Mouse (Mus musculus) embryonic facial prominence, embryonic 11.5 days (tissue): ENCODE measurements around the gene Inhbe. TPM values are rescaled to one million over a fixed set of nuclear protein-coding genes. Genes with fewer than 3 reads are reported as not detected.

Experiments
- ATAC-seq: fragments of 200-750 bp; cut with Nextera tagmentation; replicated peaks from 2 replicates; pipeline ENCODE4 v1.8.0; 2017; ENCODE audit warnings: low read depth; ENCODE audit not compliant: insufficient number of reproducible peaks, low FRiP score, low TSS enrichment
- DNase-seq: peaks from one replicate; pipeline ENCODE4 v3.0.0-alpha.2; 2015; ENCODE audit warnings: low spot score
- H3K27ac ChIP-seq: fragments of 300-500 bp; sonication (generic); replicated peaks from 2 replicates; pipeline ENCODE4 v1.5.1; 2014; ENCODE audit warnings: mild to moderate bottlenecking, low read depth, low read length, control low read depth
- H3K27me3 ChIP-seq: fragments of 300-500 bp; sonication (generic); 2 replicates; pipeline ENCODE4 v1.6.1; 2014; ENCODE audit warnings: mild to moderate bottlenecking, low read length, moderate library complexity, mixed read lengths; ENCODE audit not compliant: control insufficient read depth, insufficient read depth
- H3K36me3 ChIP-seq: fragments of 300-500 bp; sonication (generic); replicated peaks from 2 replicates; pipeline ENCODE4 v1.6.1; 2014; ENCODE audit warnings: low read depth, mild to moderate bottlenecking, low read length, moderate library complexity, mixed read lengths; ENCODE audit not compliant: control insufficient read depth, insufficient read depth
- H3K4me1 ChIP-seq: fragments of 300-500 bp; sonication (generic); 2 replicates; pipeline ENCODE4 v1.6.1; 2014; ENCODE audit warnings: low read length, mixed read lengths; ENCODE audit not compliant: control insufficient read depth, insufficient read depth
- H3K4me2 ChIP-seq: fragments of 300-500 bp; sonication (generic); 2 replicates; pipeline ENCODE4 v1.6.1; 2014; ENCODE audit warnings: low read depth, mild to moderate bottlenecking, control low read depth, low read length, moderate library complexity
- H3K4me3 ChIP-seq: fragments of 300-500 bp; sonication (generic); 2 replicates; pipeline ENCODE4 v1.5.1; 2014; ENCODE audit warnings: low read depth, low read length, control low read depth
- H3K9ac ChIP-seq: fragments of 300-500 bp; sonication (generic); replicated peaks from 2 replicates; pipeline ENCODE4 v1.6.1; 2014; ENCODE audit warnings: mild to moderate bottlenecking, control low read depth, low read length
- H3K9me3 ChIP-seq: fragments of 300-500 bp; sonication (generic); replicated peaks from 2 replicates; pipeline ENCODE4 v1.6.1; 2016; ENCODE audit warnings: mild to moderate bottlenecking, low read length, inconsistent platforms, mixed read lengths; ENCODE audit not compliant: control insufficient read depth
- WGBS: fragments of 180-500 bp; shearing (Covaris S2); extraction: QIAGEN DNeasy Blood & Tissue Kit; methylation state at CpG from one replicate; pipeline ENCODE4 v1.1.7; 2014; 5-methylcytosine and 5-hydroxymethylcytosine counted together
- polyA plus RNA-seq: library from polyadenylated mRNA; unstranded; fragments of >200 nt; fragmentation: Nextera tagmentation; extraction: Ambion mirVana; gene quantifications from 2 replicates; pipeline ENCODE4 v1.2.1, GENCODE M21; 2014

Inhbe gene
- polyA plus RNA-seq, 1 experiment from 2014 or later, result not detected

DNA sequence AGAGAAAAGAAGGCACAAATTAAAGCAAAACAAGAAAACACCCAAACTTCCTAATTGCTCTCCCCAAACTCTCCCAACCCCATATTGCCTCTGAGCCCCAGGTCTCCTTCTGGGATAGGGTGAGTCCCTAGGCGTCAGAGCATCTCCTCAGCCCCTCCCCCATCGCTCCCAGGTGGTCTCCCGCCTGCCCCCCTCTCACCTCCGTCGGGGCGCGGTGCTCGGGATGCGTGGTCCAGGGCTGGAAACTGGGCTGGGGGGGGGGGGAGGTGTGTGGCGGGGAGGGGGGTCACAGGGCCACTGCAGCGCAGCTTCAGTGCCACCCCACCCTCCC, 12.9 kb downstream of the Inhbe start:
- ATAC-seq (no peak), DNase-seq (peak; percentile 67)
- peak overlapping the region; percentile 89 for H3K27ac ChIP-seq
- no peaks in the 10 kb centered on the region for H3K27me3 ChIP-seq
- 0% methylated on average over 9 of the region's 11 CpGs for WGBS
- H3K36me3 ChIP-seq, result no peaks in the 10 kb centered on the region; the same call in 1 of the 2 replicates
- no peaks in the 10 kb centered on the region for H3K9me3 ChIP-seq
- peaks cover 3% of the 10 kb centered on the region for H3K4me1 ChIP-seq
- peak overlapping the region; percentile 90 for H3K4me2 ChIP-seq
- H3K9ac ChIP-seq, result peak overlapping the region; percentile 72
- H3K4me3 ChIP-seq, result peak overlapping the region; percentile 57

DNA sequence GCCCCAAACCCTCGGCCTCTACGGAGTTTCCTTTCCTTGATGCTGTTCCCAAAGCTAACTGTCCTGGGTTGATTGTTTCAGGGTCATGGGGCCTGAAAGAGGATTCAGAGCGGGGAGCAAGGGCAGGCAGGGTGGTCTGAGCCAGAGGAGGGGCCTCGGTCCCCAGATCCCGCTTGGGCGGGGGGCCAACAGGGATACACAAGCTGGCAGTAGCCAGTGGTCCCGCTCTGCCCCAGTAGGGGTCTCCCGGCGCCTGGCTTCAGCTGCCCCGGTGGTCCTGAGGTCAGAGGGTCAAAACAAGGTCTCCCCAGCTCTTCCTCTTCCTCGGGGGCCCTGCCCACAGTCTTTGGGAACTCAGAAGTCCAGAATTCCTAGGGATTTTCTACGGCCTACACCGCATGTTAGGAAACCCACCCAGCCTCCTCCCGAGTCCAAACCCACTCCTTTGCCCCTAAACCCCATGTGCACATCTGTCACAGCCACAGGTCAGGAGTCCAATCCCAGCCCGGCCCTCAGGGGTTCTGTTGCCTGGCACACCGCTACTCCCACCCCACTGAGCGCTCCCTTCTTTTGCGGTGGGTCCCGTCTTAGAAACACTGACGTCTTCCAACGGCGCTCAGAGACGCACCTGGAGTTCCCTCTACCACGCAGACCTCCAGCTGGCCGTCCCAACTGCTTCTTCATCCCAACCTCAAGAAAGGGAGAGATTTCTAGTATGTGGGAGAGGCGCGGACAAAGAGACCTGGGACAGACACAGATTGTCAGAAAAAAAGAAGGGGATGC, 13.4 kb downstream of the Inhbe start:
- no peak for ATAC-seq

DNA sequence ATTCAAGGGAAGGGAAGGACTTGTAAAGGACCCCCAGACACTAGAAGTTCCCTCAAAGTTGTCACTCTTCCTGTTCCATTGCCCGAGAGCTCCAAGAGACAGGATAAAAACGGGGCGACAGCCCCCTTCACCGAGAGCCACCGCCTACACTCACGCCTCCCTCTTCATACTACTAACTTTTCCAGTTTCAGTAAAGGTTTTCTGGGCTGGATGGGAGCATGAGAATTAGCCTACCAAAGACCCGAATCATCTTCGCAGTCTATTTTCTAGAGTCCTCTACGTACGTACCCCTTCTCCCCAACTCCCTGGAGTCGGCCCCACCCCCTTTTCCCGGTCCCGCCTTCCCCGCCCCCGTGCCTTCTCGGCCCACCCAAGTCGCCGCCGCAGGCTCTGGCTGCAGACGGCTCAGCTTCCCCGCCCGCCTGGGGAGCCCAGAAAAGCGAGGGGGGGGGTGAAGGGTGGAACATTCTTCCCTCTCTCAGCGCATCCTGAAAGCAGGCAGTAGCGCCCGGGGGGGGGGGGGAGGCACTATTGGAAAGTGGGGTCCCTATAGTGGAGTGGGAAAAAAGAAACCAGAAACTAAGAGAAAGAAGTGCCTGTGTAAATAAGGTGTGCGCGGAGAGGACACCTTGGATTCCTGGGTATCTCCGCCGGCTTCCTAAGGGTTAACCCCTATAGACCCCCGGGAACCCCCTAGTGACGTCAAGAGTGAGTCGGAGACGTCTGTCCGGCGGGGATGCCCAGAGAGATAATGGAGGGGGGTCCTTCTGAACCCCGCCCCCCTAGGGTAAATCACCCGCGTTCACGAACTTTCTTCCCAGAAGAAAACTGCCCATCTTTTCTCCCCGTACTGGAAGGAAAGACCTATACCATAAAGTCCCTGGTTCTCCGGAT, 14.3 kb downstream of the Inhbe start:
- Histone ChIP-seq H3K27ac (peak overlapping the region; percentile 89), H3K4me2 (peak overlapping the region; percentile 90), H3K36me3 (no peaks in the 10 kb centered on the region; the same call in 1 of the 2 replicates), H3K27me3 (no peaks in the 10 kb centered on the region), H3K4me1 (peaks cover 3% of the 10 kb centered on the region), H3K9ac (peak overlapping the region; percentile 72), H3K9me3 (no peaks in the 10 kb centered on the region), H3K4me3 (peak overlapping the region; percentile 57)
- WGBS, result under 1% methylated on average over 40 of the region's 42 CpGs
- ATAC-seq (0 out of 2 replicates have a peak, but pooled peaks have one; percentile 5), DNase-seq (peak; percentile 89)

More for the DNA sequence above, 13.4 kb downstream of the Inhbe start:
- peak; percentile 75 for DNase-seq
- Histone ChIP-seq H3K9me3 (no peaks in the 10 kb centered on the region), H3K4me3 (peak overlapping the region; percentile 57), H3K4me1 (peaks cover 3% of the 10 kb centered on the region), H3K27me3 (no peaks in the 10 kb centered on the region), H3K27ac (peak overlapping the region; percentile 89), H3K9ac (peak overlapping the region; percentile 72), H3K36me3 (no peaks in the 10 kb centered on the region; the same call in 1 of the 2 replicates), H3K4me2 (peak overlapping the region; percentile 90)
- WGBS, result under 1% methylated on average over 27 of the region's 27 CpGs

DNA sequence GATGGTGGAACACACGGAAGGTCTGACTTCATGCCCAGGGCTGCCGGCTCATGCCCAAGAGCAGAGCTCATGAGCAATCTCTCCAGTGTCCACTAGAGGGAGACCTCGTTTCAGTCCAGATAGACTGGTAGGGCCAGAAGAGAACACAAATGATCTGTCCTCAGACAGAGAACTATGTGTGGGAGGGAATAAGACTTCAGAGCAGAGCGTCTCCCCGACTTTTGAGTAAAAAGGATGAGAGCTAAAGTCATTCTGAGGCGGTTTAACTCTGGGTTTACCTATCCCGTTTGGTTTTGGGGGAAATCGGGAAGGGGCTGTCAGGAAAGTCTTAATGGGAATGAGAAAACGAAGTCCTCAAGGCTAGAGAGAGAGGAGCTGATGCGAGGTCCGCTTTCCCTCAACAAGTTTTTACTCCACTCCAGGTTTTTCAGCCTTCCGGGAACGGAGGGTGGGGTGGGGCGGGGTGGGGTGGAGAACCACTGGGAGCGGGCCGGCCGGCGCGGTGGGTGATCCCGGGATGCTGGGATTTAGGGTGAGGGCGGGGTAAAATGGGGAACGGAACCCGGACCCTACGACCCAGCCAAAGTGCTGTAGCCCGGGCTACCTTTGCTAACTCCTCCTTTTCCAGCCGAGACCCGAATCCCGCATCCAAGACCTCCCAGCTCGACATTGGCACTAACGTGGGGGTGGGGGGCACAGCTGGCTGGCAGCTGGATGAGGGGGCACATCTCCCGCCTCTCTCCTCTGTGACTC, 15.1 kb downstream of the Inhbe start:
- DNase-seq, result peak; percentile 96
- peak; percentile 54 for ATAC-seq
- H3K4me3 ChIP-seq, result peak overlapping the region; percentile 57
- no peaks in the 10 kb centered on the region; the same call in 1 of the 2 replicates for H3K36me3 ChIP-seq
- H3K4me2 ChIP-seq, result peak overlapping the region; percentile 90
- peaks cover 3% of the 10 kb centered on the region for H3K4me1 ChIP-seq
- H3K9me3 ChIP-seq, result no peaks in the 10 kb centered on the region
- peak overlapping the region; percentile 72; the same call in 1 of the 2 replicates for H3K27ac ChIP-seq
- no peaks in the 10 kb centered on the region for H3K27me3 ChIP-seq
- H3K9ac ChIP-seq, result peak overlapping the region; percentile 55
- WGBS, result under 1% methylated on average over 31 of the region's 31 CpGs

DNA sequence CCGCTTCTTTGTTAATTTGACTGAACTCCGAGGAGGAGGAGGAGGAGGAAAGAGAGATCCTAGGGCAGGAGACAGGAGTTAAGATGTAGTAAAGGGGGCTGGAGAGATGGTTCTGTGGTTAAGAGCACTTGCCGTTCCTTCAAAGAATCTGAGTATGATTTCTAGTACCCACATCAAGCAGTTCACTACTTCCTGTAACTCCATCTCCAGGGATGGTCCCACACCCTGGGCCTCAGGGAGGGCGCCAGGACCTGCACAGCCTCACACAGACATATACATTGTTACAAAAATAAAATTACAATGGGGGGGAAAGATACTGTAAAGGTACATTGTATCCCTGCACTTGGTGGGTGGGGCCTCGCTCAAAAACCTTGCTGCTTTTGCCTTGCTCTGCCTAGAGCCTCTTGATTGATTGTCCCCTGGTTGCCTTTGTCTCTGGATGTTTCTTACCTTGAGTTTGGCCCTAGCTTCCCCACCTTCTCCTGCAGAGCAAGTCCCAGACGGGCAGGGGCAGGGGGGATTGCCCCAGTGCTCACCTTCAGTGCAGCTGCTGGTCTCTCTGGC, 16.6 kb downstream of the Inhbe start:
- no peak for DNase-seq
- ATAC-seq, result no peak
- Histone ChIP-seq H3K9me3 (no peaks in the 10 kb centered on the region), H3K27ac (no peak overlapping the region), H3K27me3 (no peaks in the 10 kb centered on the region), H3K4me2 (no peak overlapping the region), H3K4me3 (no peak overlapping the region), H3K4me1 (peaks cover 3% of the 10 kb centered on the region), H3K9ac (no peak overlapping the region), H3K36me3 (no peaks in the 10 kb centered on the region; the same call in none of the 2 replicates)
- WGBS, result 84% methylated on average over 6 of the region's 6 CpGs

DNA sequence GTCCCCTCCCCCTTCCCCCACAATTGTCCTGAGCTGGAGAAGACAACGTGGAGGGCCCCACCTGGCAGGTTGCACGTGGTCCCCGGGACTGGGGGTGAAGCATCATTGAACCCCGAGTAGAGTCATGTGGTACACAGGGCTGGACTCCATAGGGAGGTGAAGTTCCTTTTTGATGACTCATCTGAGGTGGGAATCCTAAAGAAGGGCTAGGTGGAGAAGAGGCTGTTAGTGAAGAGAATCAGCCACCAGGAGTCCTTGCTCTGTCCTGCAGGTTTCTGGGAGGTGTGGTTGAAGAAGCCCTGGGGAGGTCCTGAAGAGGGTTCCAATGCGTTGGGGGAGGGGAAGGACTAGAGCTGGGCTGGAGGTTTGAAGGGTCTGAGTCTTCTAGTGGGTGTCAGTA, 17.3 kb downstream of the Inhbe start:
- Histone ChIP-seq H3K4me2 (no peak overlapping the region), H3K27ac (no peak overlapping the region), H3K9me3 (no peaks in the 10 kb centered on the region), H3K9ac (no peak overlapping the region), H3K4me1 (peaks cover 3% of the 10 kb centered on the region), H3K4me3 (no peak overlapping the region), H3K36me3 (no peaks in the 10 kb centered on the region; the same call in none of the 2 replicates), H3K27me3 (no peaks in the 10 kb centered on the region)
- ATAC-seq (no peak), DNase-seq (no peak)
- 75% methylated on average over 5 of the region's 5 CpGs for WGBS

DNA sequence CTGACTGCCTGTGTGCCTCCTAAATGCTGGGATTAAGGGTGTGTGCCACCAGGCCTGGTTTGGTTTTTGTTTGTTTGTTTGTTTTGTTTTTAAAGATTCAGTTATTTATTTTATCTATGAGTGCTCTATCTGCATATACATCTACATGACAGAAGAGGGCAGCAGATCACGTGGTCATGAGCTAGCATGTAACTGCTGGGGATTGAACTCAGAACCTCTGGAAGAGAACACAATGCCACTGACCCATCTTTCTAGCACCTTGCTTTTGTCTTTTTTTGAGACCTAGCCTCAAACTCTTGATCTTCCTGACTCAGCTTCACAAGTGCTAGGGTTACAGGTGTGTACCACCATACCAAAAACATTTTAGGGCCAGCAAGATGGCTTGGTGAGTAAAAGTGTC, 18.9 kb downstream of the Inhbe start:
- Histone ChIP-seq H3K27me3 (no peaks in the 10 kb centered on the region), H3K9ac (no peak overlapping the region), H3K4me2 (no peak overlapping the region), H3K4me1 (no peaks in the 10 kb centered on the region), H3K36me3 (no peaks in the 10 kb centered on the region; the same call in none of the 2 replicates), H3K4me3 (no peak overlapping the region), H3K27ac (no peak overlapping the region), H3K9me3 (no peaks in the 10 kb centered on the region)
- ATAC-seq, result no peak
- 71% methylated on average over 1 of the region's 1 CpGs for WGBS
- DNase-seq, result no peak
